Mouse (Mus musculus): Measurements from ENCODE around the gene Hrh1. TPM values are rescaled to one million over a fixed set of nuclear protein-coding genes. Genes with fewer than 3 reads are reported as not detected.

Gene Hrh1
- polyA plus RNA-seq, 1 experiment from 2014 or later: 0.32 TPM

DNA sequence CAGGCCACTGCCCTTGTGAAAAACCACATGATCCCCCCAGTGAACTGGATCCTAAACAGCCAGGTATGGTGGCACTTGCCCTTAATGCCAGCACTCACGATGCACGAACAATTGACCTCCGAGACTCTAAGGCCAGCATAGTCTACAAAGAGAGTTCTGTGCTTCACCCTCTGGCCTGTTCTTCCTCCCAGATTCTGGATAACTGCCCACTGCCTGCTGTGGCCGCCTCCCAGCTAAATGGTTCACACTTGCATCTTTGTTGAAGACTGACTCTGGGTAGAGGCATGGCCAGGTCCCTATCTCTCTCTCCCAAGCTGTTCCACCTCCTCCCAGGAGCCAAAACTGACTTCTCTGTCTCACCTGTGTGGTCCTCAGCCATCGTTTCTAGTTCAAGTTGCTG is 36.8 kb downstream of the Hrh1 start:
- no peaks in the 10 kb centered on the region for H3K36me3 ChIP-seq (ENCODE audit: control insufficient read depth, insufficient read depth, low read length)
- no peaks in the 10 kb centered on the region for H3K9me3 ChIP-seq (ENCODE audit: control insufficient read depth, low read length)
- no peak overlapping the region for H3K9ac ChIP-seq (ENCODE audit: low read length)
- WGBS: 81% methylated on average over 5 of the region's 5 CpGs
- DNase-seq (ENCODE audit: low spot score) (no peak), ATAC-seq (ENCODE audit: insufficient read depth, low FRiP score, low TSS enrichment) (no peak)
- H3K4me1 ChIP-seq (ENCODE audit: control insufficient read depth, insufficient read depth, low read length): no peaks in the 10 kb centered on the region
- no peak overlapping the region for H3K4me3 ChIP-seq (ENCODE audit: low read depth, low read length)
- H3K27ac ChIP-seq (ENCODE audit: low read depth, low read length): no peak overlapping the region
- no peaks in the 10 kb centered on the region for H3K27me3 ChIP-seq (ENCODE audit: control insufficient read depth, insufficient read depth, low read length)
- H3K4me2 ChIP-seq (ENCODE audit: low read depth): no peak overlapping the region

DNA sequence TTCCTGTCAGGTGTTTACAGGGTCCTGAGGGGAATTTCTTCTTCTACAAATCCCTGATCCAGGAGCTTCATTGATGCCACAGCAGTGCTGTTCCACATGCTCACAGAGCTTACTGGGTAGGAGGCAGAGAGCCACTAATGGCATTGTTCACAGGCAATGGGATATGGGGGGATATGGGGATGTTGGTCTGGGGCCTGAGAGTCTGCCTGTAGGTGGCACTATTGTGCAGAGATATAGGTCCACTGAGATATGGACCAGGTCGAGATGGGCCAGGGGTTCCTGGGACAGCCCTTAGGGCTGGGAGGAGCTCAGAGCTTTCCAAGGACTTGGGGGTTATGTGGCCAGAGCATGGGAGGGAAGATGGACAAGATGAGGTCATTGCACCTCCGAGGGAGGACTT is 42.6 kb downstream of the Hrh1 start:
- Histone ChIP-seq H3K36me3 (ENCODE audit: control insufficient read depth, insufficient read depth, low read length) (no peaks in the 10 kb centered on the region), H3K4me3 (ENCODE audit: low read depth, low read length) (no peak overlapping the region), H3K9ac (ENCODE audit: low read length) (no peak overlapping the region), H3K9me3 (ENCODE audit: control insufficient read depth, low read length) (no peaks in the 10 kb centered on the region), H3K27me3 (ENCODE audit: control insufficient read depth, insufficient read depth, low read length) (no peaks in the 10 kb centered on the region), H3K27ac (ENCODE audit: low read depth, low read length) (no peak overlapping the region), H3K4me1 (ENCODE audit: control insufficient read depth, insufficient read depth, low read length) (no peaks in the 10 kb centered on the region), H3K4me2 (ENCODE audit: low read depth) (no peak overlapping the region)
- ATAC-seq (ENCODE audit: insufficient read depth, low FRiP score, low TSS enrichment) (no peak), DNase-seq (ENCODE audit: low spot score) (no peak)
- 65% methylated on average over 2 of the region's 2 CpGs for WGBS

GRCm38 (mm10) chr6:114440788-114441453 is 43.2 kb downstream of the Hrh1 start:
- Histone ChIP-seq H3K9ac (ENCODE audit: low read length) (no peak overlapping the region), H3K9me3 (ENCODE audit: control insufficient read depth, low read length) (no peaks in the 10 kb centered on the region), H3K27ac (ENCODE audit: low read depth, low read length) (no peak overlapping the region), H3K4me1 (ENCODE audit: control insufficient read depth, insufficient read depth, low read length) (no peaks in the 10 kb centered on the region), H3K4me2 (ENCODE audit: low read depth) (no peak overlapping the region), H3K27me3 (ENCODE audit: control insufficient read depth, insufficient read depth, low read length) (no peaks in the 10 kb centered on the region), H3K36me3 (ENCODE audit: control insufficient read depth, insufficient read depth, low read length) (no peaks in the 10 kb centered on the region), H3K4me3 (ENCODE audit: low read depth, low read length) (no peak overlapping the region)
- no peak for DNase-seq (ENCODE audit: low spot score)
- 40% methylated on average over 10 of the region's 10 CpGs for WGBS
- ATAC-seq (ENCODE audit: insufficient read depth, low FRiP score, low TSS enrichment): no peak

- no peak for ATAC-seq (ENCODE audit: insufficient read depth, low FRiP score, low TSS enrichment)
Observed at GRCm38 (mm10) chr6:114444247-114444844, 46.6 kb downstream of the Hrh1 start.

DNA sequence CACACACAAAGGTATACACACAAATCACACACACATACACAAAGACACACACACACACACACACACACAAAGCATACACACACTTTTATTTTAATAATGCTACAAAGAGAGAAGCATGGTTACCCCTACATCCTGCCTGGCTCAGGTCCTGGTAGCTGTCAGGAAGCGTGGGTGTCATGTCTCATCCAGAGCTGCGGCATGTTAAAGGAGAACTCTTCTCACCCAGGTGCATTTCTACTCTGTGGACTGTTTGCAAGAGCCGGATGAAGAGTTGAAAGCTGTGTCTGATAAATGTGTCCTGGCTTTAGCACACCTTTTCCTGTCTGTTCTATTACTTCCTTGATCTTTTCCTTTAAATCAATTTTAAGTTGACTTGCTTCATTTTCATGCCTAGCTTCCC is 47.2 kb downstream of the Hrh1 start:
- Histone ChIP-seq H3K36me3 (ENCODE audit: control insufficient read depth, insufficient read depth, low read length) (no peaks in the 10 kb centered on the region), H3K27ac (ENCODE audit: low read depth, low read length) (no peak overlapping the region), H3K4me2 (ENCODE audit: low read depth) (no peak overlapping the region), H3K9ac (ENCODE audit: low read length) (no peak overlapping the region), H3K9me3 (ENCODE audit: control insufficient read depth, low read length) (no peaks in the 10 kb centered on the region), H3K4me3 (ENCODE audit: low read depth, low read length) (no peak overlapping the region), H3K27me3 (ENCODE audit: control insufficient read depth, insufficient read depth, low read length) (no peaks in the 10 kb centered on the region), H3K4me1 (ENCODE audit: control insufficient read depth, insufficient read depth, low read length) (no peaks in the 10 kb centered on the region)
- ATAC-seq (ENCODE audit: insufficient read depth, low FRiP score, low TSS enrichment) (no peak), DNase-seq (ENCODE audit: low spot score) (peak; percentile 2)
- WGBS: 81% methylated on average over 3 of the region's 3 CpGs

More at GRCm38 (mm10) chr6:114444247-114444844, 46.6 kb downstream of the Hrh1 start:
- no peak overlapping the region for H3K27ac ChIP-seq (ENCODE audit: low read depth, low read length)
- no peaks in the 10 kb centered on the region for H3K9me3 ChIP-seq (ENCODE audit: control insufficient read depth, low read length)
- H3K4me2 ChIP-seq (ENCODE audit: low read depth): no peak overlapping the region
- no peaks in the 10 kb centered on the region for H3K27me3 ChIP-seq (ENCODE audit: control insufficient read depth, insufficient read depth, low read length)
- H3K36me3 ChIP-seq (ENCODE audit: control insufficient read depth, insufficient read depth, low read length): no peaks in the 10 kb centered on the region
- 88% methylated on average over 1 of the region's 1 CpGs for whole genome bisulfite sequencing
- no peak overlapping the region for H3K4me3 ChIP-seq (ENCODE audit: low read depth, low read length)
- H3K9ac ChIP-seq (ENCODE audit: low read length): no peak overlapping the region
- DNase-seq (ENCODE audit: low spot score): no peak
- no peaks in the 10 kb centered on the region for H3K4me1 ChIP-seq (ENCODE audit: control insufficient read depth, insufficient read depth, low read length)

- no peak overlapping the region for H3K27ac ChIP-seq (ENCODE audit: low read depth, low read length)
- H3K4me1 ChIP-seq (ENCODE audit: control insufficient read depth, insufficient read depth, low read length): no peaks in the 10 kb centered on the region
- DNase-seq (ENCODE audit: low spot score) (no peak), ATAC-seq (ENCODE audit: insufficient read depth, low FRiP score, low TSS enrichment) (no peak)
- H3K4me2 ChIP-seq (ENCODE audit: low read depth): no peak overlapping the region
- H3K9me3 ChIP-seq (ENCODE audit: control insufficient read depth, low read length): no peaks in the 10 kb centered on the region
- no peak overlapping the region for H3K4me3 ChIP-seq (ENCODE audit: low read depth, low read length)
- 81% methylated on average over 9 of the region's 9 CpGs for WGBS
- no peak overlapping the region for H3K9ac ChIP-seq (ENCODE audit: low read length)
- no peaks in the 10 kb centered on the region for H3K36me3 ChIP-seq (ENCODE audit: control insufficient read depth, insufficient read depth, low read length)
- H3K27me3 ChIP-seq (ENCODE audit: control insufficient read depth, insufficient read depth, low read length): no peaks in the 10 kb centered on the region
Observed at GRCm38 (mm10) chr6:114448888-114449287, 51.2 kb downstream of the Hrh1 start.

- Histone ChIP-seq H3K9me3 (ENCODE audit: control insufficient read depth, low read length) (no peaks in the 10 kb centered on the region), H3K27me3 (ENCODE audit: control insufficient read depth, insufficient read depth, low read length) (no peaks in the 10 kb centered on the region), H3K9ac (ENCODE audit: low read length) (no peak overlapping the region), H3K4me2 (ENCODE audit: low read depth) (no peak overlapping the region), H3K4me1 (ENCODE audit: control insufficient read depth, insufficient read depth, low read length) (no peaks in the 10 kb centered on the region), H3K4me3 (ENCODE audit: low read depth, low read length) (no peak overlapping the region), H3K27ac (ENCODE audit: low read depth, low read length) (no peak overlapping the region), H3K36me3 (ENCODE audit: control insufficient read depth, insufficient read depth, low read length) (no peaks in the 10 kb centered on the region)
- WGBS: 93% methylated on average over 4 of the region's 4 CpGs
- peak; percentile 9 for DNase-seq (ENCODE audit: low spot score)
- no peak for ATAC-seq (ENCODE audit: insufficient read depth, low FRiP score, low TSS enrichment)
Observed at GRCm38 (mm10) chr6:114455267-114455666, 57.5 kb downstream of the Hrh1 start.

DNA sequence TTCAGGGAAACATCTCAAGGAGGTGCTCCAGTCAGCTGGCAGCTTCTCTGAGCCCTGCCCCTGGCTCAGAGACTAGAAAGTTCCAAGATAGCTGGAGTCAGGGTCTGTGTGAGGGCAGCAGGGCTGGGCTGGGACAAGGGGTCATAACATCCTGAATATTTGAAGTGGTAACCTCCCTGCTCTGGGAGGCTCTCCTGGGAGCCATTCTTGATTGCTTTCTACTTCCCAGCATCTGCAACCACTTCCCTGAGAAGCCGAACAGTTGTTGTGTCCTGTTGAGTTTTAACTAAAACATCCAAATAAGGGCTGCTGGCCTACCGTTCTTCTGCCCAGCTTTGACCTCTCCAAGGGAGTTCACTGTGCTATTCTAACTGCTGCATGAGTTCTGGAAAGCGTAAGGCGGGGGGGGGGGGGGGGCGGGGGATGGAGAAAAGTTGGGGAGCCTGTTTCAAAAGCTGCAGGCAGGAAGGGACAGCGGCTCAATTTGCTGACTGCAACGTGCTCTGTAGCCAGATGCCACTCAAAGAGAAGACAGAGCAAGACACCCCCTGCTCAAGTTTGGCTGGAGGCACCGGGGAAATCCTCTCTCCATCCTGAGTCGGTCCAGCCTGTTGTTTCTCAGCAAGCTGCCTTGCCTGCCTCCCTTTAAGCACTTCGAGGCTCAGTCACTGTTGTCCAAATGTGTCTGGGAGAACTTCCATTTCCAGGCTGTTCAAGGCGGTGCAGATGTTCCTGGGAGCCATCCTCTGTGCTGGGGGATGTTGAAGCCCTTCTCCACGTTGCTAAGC is 58.7 kb downstream of the Hrh1 start:
- no peaks in the 10 kb centered on the region for H3K27me3 ChIP-seq (ENCODE audit: control insufficient read depth, insufficient read depth, low read length)
- H3K4me2 ChIP-seq (ENCODE audit: low read depth): no peak overlapping the region
- ATAC-seq (ENCODE audit: insufficient read depth, low FRiP score, low TSS enrichment): no peak
- H3K4me1 ChIP-seq (ENCODE audit: control insufficient read depth, insufficient read depth, low read length): no peaks in the 10 kb centered on the region
- no peaks in the 10 kb centered on the region for H3K9me3 ChIP-seq (ENCODE audit: control insufficient read depth, low read length)
- no peak overlapping the region for H3K4me3 ChIP-seq (ENCODE audit: low read depth, low read length)
- H3K36me3 ChIP-seq (ENCODE audit: control insufficient read depth, insufficient read depth, low read length): no peaks in the 10 kb centered on the region
- no peak overlapping the region for H3K9ac ChIP-seq (ENCODE audit: low read length)
- DNase-seq (ENCODE audit: low spot score): peak; percentile 10
- WGBS: 54% methylated on average over 12 of the region's 12 CpGs
- no peak overlapping the region for H3K27ac ChIP-seq (ENCODE audit: low read depth, low read length)
